Mouse (Mus musculus) kidney, postnatal 10 days (tissue): ENCODE measurements around the gene Ints14.
A peak's percentile ranks its signal among the peaks of the same experiment; 100 is the strongest.
"Not testable (repeated sequence)": the region's sequence is repeated elsewhere in the genome, so short reads cannot be mapped to it uniquely, and the experiment has no call there.

Source experiments
- DNase-seq: peaks from one replicate; pipeline ENCODE4 v3.0.0; 2021; ENCODE audit warnings: mixed read lengths

The Ints14 gene

GRCm38 (mm10) chr9:65020991-65021886 is 60.5 kb downstream of the Ints14 start, which contains the start of gene Hacd3:
Hacd3 (minus strand) TSS chr9:65021693.
- DNase-seq, result peak; percentile 94

GRCm38 (mm10) chr9:65021887-65022579 is 61.3 kb downstream of the Ints14 start:
- DNase-seq, result no peak

GRCm38 (mm10) chr9:65022580-65023135 is 62.0 kb downstream of the Ints14 start:
- DNase-seq, result no peak

GRCm38 (mm10) chr9:65023447-65023846 is 62.7 kb downstream of the Ints14 start:
- no peak for DNase-seq

- no peak for DNase-seq
Observed at GRCm38 (mm10) chr9:65027241-65027640, 66.5 kb downstream of the Ints14 start.

- no peak for DNase-seq
Observed at GRCm38 (mm10) chr9:65028313-65028712, 67.6 kb downstream of the Ints14 start.

GRCm38 (mm10) chr9:65031355-65031754 is 70.7 kb downstream of the Ints14 start:
- DNase-seq, result not testable (repeated sequence)

GRCm38 (mm10) chr9:65031894-65032268 is 71.2 kb downstream of the Ints14 start:
- no peak for DNase-seq

- peak; percentile 97 for DNase-seq
Observed at GRCm38 (mm10) chr9:65032269-65033108, 71.8 kb downstream of the Ints14 start, which contains the start of gene Dpp8. Dpp8 (plus strand) TSS chr9:65032414.

GRCm38 (mm10) chr9:65036456-65036855 is 75.8 kb downstream of the Ints14 start:
- DNase-seq, result peak; percentile 54
